Mouse (Mus musculus): Measurements from ENCODE around the gene Atg2a.

- TF ChIP-seq CTCF (IDR thresholded peaks at IDR 0.05; ENCODE audit: borderline replicate concordance, control insufficient read depth, extremely low read depth, insufficient read depth, low read length, poor library complexity) (no peak), POLR2A (IDR thresholded peaks at IDR 0.05; ENCODE audit: control insufficient read depth, extremely low read depth, insufficient read depth, low read length, poor library complexity) (no peak)
Observed at GRCm38 (mm10) chr19:6271206-6271605, 29.7 kb downstream of the Atg2a start.

Measured in thymus, adult 2 months (tissue).